Mouse (Mus musculus) kidney, postnatal 0 days (tissue): ENCODE data around the gene Tbx3. TPM values are rescaled to one million over a fixed set of nuclear protein-coding genes. Genes with fewer than 3 reads are reported as not detected.

Experiments
- ATAC-seq: fragments of 200-750 bp; cut with Nextera tagmentation; replicated peaks from 2 replicates; pipeline ENCODE4 v1.8.0; 2017; ENCODE audit warnings: low read depth, moderate number of reproducible peaks, moderate TSS enrichment, moderate library complexity; ENCODE audit not compliant: low FRiP score
- DNase-seq: peaks from one replicate; pipeline ENCODE4 v3.0.0-alpha.2; 2016; ENCODE audit warnings: low spot score
- H3K27ac ChIP-seq: fragments of 300-500 bp; sonication (generic); 2 replicates; pipeline ENCODE4 v1.5.1; 2014; ENCODE audit warnings: mild to moderate bottlenecking
- H3K27me3 ChIP-seq: fragments of 300-500 bp; sonication (generic); 2 replicates; pipeline ENCODE4 v1.6.1; 2014; ENCODE audit warnings: low read length, mixed read lengths; ENCODE audit not compliant: insufficient read depth
- H3K36me3 ChIP-seq: fragments of 300-500 bp; sonication (generic); 2 replicates; pipeline ENCODE4 v1.6.1; 2014; ENCODE audit warnings: low read length, mixed read lengths; ENCODE audit not compliant: insufficient read depth
- H3K4me1 ChIP-seq: fragments of 300-500 bp; sonication (generic); replicated peaks from 2 replicates; pipeline ENCODE4 v1.6.1; 2014; ENCODE audit warnings: antibody characterized with exemption, low read length, mixed read lengths; ENCODE audit not compliant: insufficient read depth
- H3K4me2 ChIP-seq: fragments of 300-500 bp; sonication (generic); 2 replicates; pipeline ENCODE4 v1.6.1; 2014; ENCODE audit warnings: mild to moderate bottlenecking, low read length, moderate library complexity, mixed read lengths
- H3K4me3 ChIP-seq: fragments of 300-500 bp; sonication (generic); replicated peaks from 2 replicates; pipeline ENCODE4 v1.5.1; 2014; ENCODE audit warnings: low read depth, low read length
- H3K9ac ChIP-seq: fragments of 300-500 bp; sonication (generic); 2 replicates; pipeline ENCODE4 v1.6.1; 2014; ENCODE audit warnings: low read depth, low read length
- H3K9me3 ChIP-seq: fragments of 300-500 bp; sonication (generic); replicated peaks from 2 replicates; pipeline ENCODE4 v1.6.1; 2016; ENCODE audit warnings: low read length, inconsistent platforms, mixed read lengths
- CTCF ChIP-seq: IDR thresholded peaks from 2 replicates; pipeline ENCODE4 v1.5.1; 2016; ENCODE audit warnings: antibody characterized with exemption, low read depth, mild to moderate bottlenecking, moderate library complexity
- WGBS: fragments of 180-500 bp; shearing (Covaris S2); extraction: QIAGEN DNeasy Blood & Tissue Kit; methylation state at CpG from one replicate; pipeline ENCODE4 v1.1.7; 2014; 5-methylcytosine and 5-hydroxymethylcytosine counted together
- polyA plus RNA-seq: library from polyadenylated mRNA; unstranded; fragments of >200 nt; fragmentation: Nextera tagmentation; extraction: Ambion mirVana; gene quantifications from 2 replicates; pipeline ENCODE4 v1.2.1, GENCODE M21; 2015

Tbx3 gene
- polyA plus RNA-seq, 1 experiment from 2014 or later: 32.9 TPM

GRCm38 (mm10) chr5:119663747-119664146, 6.7 kb upstream of the Tbx3 start:
- no peaks in the 10 kb centered on the region for H3K36me3 ChIP-seq
- peak overlapping the region; percentile 35 for H3K4me2 ChIP-seq
- H3K4me1 ChIP-seq: no peaks in the 10 kb centered on the region
- ATAC-seq (no peak), DNase-seq (no peak)
- no peak overlapping the region for H3K4me3 ChIP-seq
- TF ChIP-seq CTCF: no peak
- H3K9me3 ChIP-seq: no peaks in the 10 kb centered on the region
- H3K9ac ChIP-seq: no peak overlapping the region
- H3K27me3 ChIP-seq: peaks cover 71% of the 10 kb centered on the region
- 24% methylated on average over 5 of the region's 5 CpGs for WGBS
- no peak overlapping the region for H3K27ac ChIP-seq

- no peak overlapping the region for H3K4me3 ChIP-seq
- no peak for TF ChIP-seq CTCF
- 23% methylated on average over 6 of the region's 6 CpGs for WGBS
These were observed 4.7 kb upstream of the Tbx3 start for GRCm38 (mm10) chr5:119665739-119666138.

GRCm38 (mm10) chr5:119667356-119667940, 3.0 kb upstream of the Tbx3 start:
- Histone ChIP-seq H3K9me3 (no peaks in the 10 kb centered on the region), H3K27ac (0 out of 2 replicates have a peak overlapping the region, but pooled peaks have one; percentile 25), H3K4me2 (no peak overlapping the region), H3K9ac (no peak overlapping the region), H3K4me1 (no peaks in the 10 kb centered on the region), H3K27me3 (peaks cover 63% of the 10 kb centered on the region), H3K4me3 (no peak overlapping the region), H3K36me3 (no peaks in the 10 kb centered on the region)
- ATAC-seq (no peak), DNase-seq (no peak)
- WGBS: 32% methylated on average over 13 of the region's 13 CpGs
- TF ChIP-seq CTCF: no peak

More at GRCm38 (mm10) chr5:119665739-119666138, 4.7 kb upstream of the Tbx3 start:
- no peak for DNase-seq
- Histone ChIP-seq H3K9me3 (no peaks in the 10 kb centered on the region), H3K9ac (no peak overlapping the region), H3K27me3 (peaks cover 71% of the 10 kb centered on the region), H3K4me1 (no peaks in the 10 kb centered on the region), H3K36me3 (no peaks in the 10 kb centered on the region), H3K27ac (no peak overlapping the region), H3K4me2 (no peak overlapping the region)
- ATAC-seq: no peak

- TF ChIP-seq CTCF: no peak
- Histone ChIP-seq H3K4me3 (0 out of 2 replicates have a peak overlapping the region, but pooled peaks have one; percentile 2), H3K4me1 (no peaks in the 10 kb centered on the region), H3K9ac (no peak overlapping the region; the same call in 1 of the 2 replicates), H3K27ac (peak overlapping the region; percentile 54; the same call in 1 of the 2 replicates), H3K36me3 (no peaks in the 10 kb centered on the region), H3K9me3 (no peaks in the 10 kb centered on the region), H3K4me2 (peak overlapping the region; percentile 71), H3K27me3 (peaks cover 55% of the 10 kb centered on the region)
- DNase-seq (no peak), ATAC-seq (no peak)
- WGBS: 24% methylated on average over 34 of the region's 34 CpGs
These were observed 2.1 kb upstream of the Tbx3 start for GRCm38 (mm10) chr5:119668191-119668912.

GRCm38 (mm10) chr5:119668913-119669411, 1.5 kb upstream of the Tbx3 start:
- H3K27me3 ChIP-seq: peaks cover 51% of the 10 kb centered on the region
- TF ChIP-seq CTCF: no peak
- H3K36me3 ChIP-seq: no peaks in the 10 kb centered on the region
- WGBS: 21% methylated on average over 18 of the region's 18 CpGs
- ATAC-seq: no peak
- DNase-seq: no peak
- H3K4me2 ChIP-seq: peak overlapping the region; percentile 71; the same call in 1 of the 2 replicates
- H3K4me3 ChIP-seq: 0 out of 2 replicates have a peak overlapping the region, but pooled peaks have one; percentile 2
- no peaks in the 10 kb centered on the region for H3K9me3 ChIP-seq
- no peaks in the 10 kb centered on the region for H3K4me1 ChIP-seq
- H3K9ac ChIP-seq: no peak overlapping the region; the same call in 1 of the 2 replicates
- H3K27ac ChIP-seq: peak overlapping the region; percentile 91

GRCm38 (mm10) chr5:119669741-119670565, 516 bp upstream of the Tbx3 start:
- no peak for DNase-seq
- peak overlapping the region; percentile 79 for H3K9ac ChIP-seq
- H3K4me2 ChIP-seq: peak overlapping the region; percentile 71
- no peaks in the 10 kb centered on the region for H3K36me3 ChIP-seq
- no peak for TF ChIP-seq CTCF
- H3K9me3 ChIP-seq: no peaks in the 10 kb centered on the region
- H3K4me1 ChIP-seq: no peaks in the 10 kb centered on the region
- peaks cover 50% of the 10 kb centered on the region for H3K27me3 ChIP-seq
- H3K4me3 ChIP-seq: peak overlapping the region; percentile 65
- 2% methylated on average over 61 of the region's 61 CpGs for WGBS
- H3K27ac ChIP-seq: peak overlapping the region; percentile 91
- ATAC-seq: no peak; the same call in 1 of the 2 replicates
